26 mouse cellular contexts compared by ENCODE assay signal in the genomic region with DNA sequence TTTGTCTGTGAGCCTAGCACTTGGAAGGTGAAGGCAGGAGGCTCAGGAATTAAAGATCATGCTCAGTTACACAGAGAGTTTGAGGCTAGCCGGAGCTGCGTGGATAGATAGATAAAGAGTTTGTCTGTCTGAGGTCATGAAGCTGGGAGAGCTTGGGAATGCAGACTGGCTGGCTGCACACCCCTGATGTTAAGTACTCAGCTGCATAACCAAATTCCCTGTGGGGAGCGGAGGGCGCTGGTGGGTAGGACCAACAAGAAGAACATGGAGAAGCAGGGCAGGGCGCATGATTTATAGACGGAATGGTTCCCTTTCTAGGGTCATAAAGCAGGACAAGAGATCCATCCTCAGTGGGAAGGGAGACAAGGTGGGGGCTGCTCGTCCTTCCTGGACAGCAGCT. TPM values are rescaled to one million over a fixed set of nuclear protein-coding genes. Genes with fewer than 3 reads are reported as not detected.
DNase-seq lines count a peak whose midpoint lies in the region; ATAC-seq lines count a peak whose summit lies in the region.
"Had no signal": no experiment of that assay in that cellular context is flagged by ENCODE, and none has a peak within 500 bp of the region (broad histone marks: within the 10 kb centered on the region; RNA-seq: fewer than 3 reads in every experiment).

No protein-coding gene starts in this region.

- no peaks in the 10 kb centered on the region for H3K9me3 ChIP-seq in hindbrain, embryonic 13.5 days
- no peaks in the 10 kb centered on the region for H3K9me3 ChIP-seq in hindbrain, embryonic 12.5 days (replicated peaks)
- H3K9me3 ChIP-seq in kidney, embryonic 16.5 days (ENCODE audit: low read length), result no peaks in the 10 kb centered on the region
- H3K9me3 ChIP-seq: G1E had no signal

- ATAC-seq in hindbrain, embryonic 13.5 days (ENCODE audit: low FRiP score), result no peak
- ATAC-seq in hindbrain, embryonic 12.5 days (ENCODE audit: low FRiP score), result no peak
- no peak for ATAC-seq in kidney, embryonic 16.5 days (ENCODE audit: low FRiP score, low TSS enrichment)
- ATAC-seq: activated CD4-positive, CD25-positive, alpha-beta regulatory T cell, adult 4 months; CD4-positive, CD25-positive, alpha-beta regulatory T cell, adult 4 months; Patski had no signal

- DNase-seq in kidney, adult 9 months, result no peak
- DNase-seq in R1 (ENCODE audit: low read depth, low spot score) (peak; percentile 56), ZHBTc4 (ENCODE audit: low read depth, low spot score) (peak; percentile 69)
- no peak for DNase-seq in left cerebral cortex, adult 18-20 months (ENCODE audit: low spot score in 2 of 2)
- DNase-seq in c-Kit-positive CD71-positive TER-119-positive erythroid progenitor cells, embryonic 14.5 days (ENCODE audit: low spot score), result no peak
- DNase-seq: adrenal gland, adult 2 months; adrenal gland, adult 8-10 months; adrenal gland, postnatal 10 days; adrenal gland, postnatal 14 days; adrenal gland, postnatal 25 days; adrenal gland, postnatal 36 days; B cell, adult 2 months; cerebellum, adult 11 months; cerebellum, adult 11-12 months; cerebellum, adult 18-20 months; cerebellum, adult 8-10 months had no signal

- H3K4me1 ChIP-seq in hindbrain, embryonic 13.5 days (replicated peaks), result no peaks in the 10 kb centered on the region
- no peaks in the 10 kb centered on the region for H3K4me1 ChIP-seq in hindbrain, embryonic 12.5 days
- peaks cover 5% of the 10 kb centered on the region; the same call in 1 of the 2 replicates for H3K4me1 ChIP-seq in kidney, embryonic 16.5 days (ENCODE audit: insufficient read depth, low read length)

- H3K36me3 ChIP-seq in hindbrain, embryonic 13.5 days, result no peaks in the 10 kb centered on the region
- peaks cover 1% of the 10 kb centered on the region; the same call in 1 of the 2 replicates for H3K36me3 ChIP-seq in hindbrain, embryonic 12.5 days
- no peaks in the 10 kb centered on the region for H3K36me3 ChIP-seq in kidney, embryonic 16.5 days (ENCODE audit: insufficient read depth, low read length)

- whole genome bisulfite sequencing in hindbrain, embryonic 13.5 days, result 69% methylated on average over 7 of the region's 7 CpGs
- 62% methylated on average over 7 of the region's 7 CpGs for WGBS in hindbrain, embryonic 12.5 days
- 32% methylated on average over 7 of the region's 7 CpGs for WGBS in kidney, embryonic 16.5 days

- H3K27me3 ChIP-seq in hindbrain, embryonic 13.5 days, result peaks cover 15% of the 10 kb centered on the region; the same call in 1 of the 2 replicates
- H3K27me3 ChIP-seq in hindbrain, embryonic 12.5 days, result 0 out of 2 replicates have a peak, but pooled peaks cover 4% of the 10 kb centered on the region
- H3K27me3 ChIP-seq in kidney, embryonic 16.5 days (ENCODE audit: insufficient read depth, low read length), result no peaks in the 10 kb centered on the region
- H3K27me3 ChIP-seq: CH12.LX, Patski had no signal

- no peak overlapping the region for H3K27ac ChIP-seq in hindbrain, embryonic 13.5 days
- H3K27ac ChIP-seq in hindbrain, embryonic 12.5 days, result no peak overlapping the region
- no peak overlapping the region for H3K27ac ChIP-seq in kidney, embryonic 16.5 days (ENCODE audit: low read length)

- H3K4me3 ChIP-seq in hindbrain, embryonic 13.5 days, result no peak overlapping the region
- H3K4me3 ChIP-seq in hindbrain, embryonic 12.5 days, result no peak overlapping the region
- no peak overlapping the region for H3K4me3 ChIP-seq in kidney, embryonic 16.5 days (ENCODE audit: low read length)

- peak overlapping the region; percentile 51; the same call in 1 of the 2 replicates for H3K9ac ChIP-seq in hindbrain, embryonic 13.5 days
- no peak overlapping the region for H3K9ac ChIP-seq in hindbrain, embryonic 12.5 days
- 0 out of 2 replicates have a peak overlapping the region, but pooled peaks have one; percentile 18 for H3K9ac ChIP-seq in kidney, embryonic 16.5 days (replicated peaks; ENCODE audit: low read length)

- no peak overlapping the region for H3K4me2 ChIP-seq in hindbrain, embryonic 13.5 days
- H3K4me2 ChIP-seq in hindbrain, embryonic 12.5 days (replicated peaks), result no peak overlapping the region
- no peak overlapping the region for H3K4me2 ChIP-seq in kidney, embryonic 16.5 days (replicated peaks; ENCODE audit: low read depth, low read length)

RNA-seq across cellular contexts. Expression of a gene that starts 9.3 kb away (rescaled TPM):
- polyA plus RNA-seq in hindbrain, embryonic 13.5 days (2015; fragmentation: Nextera tagmentation; extraction: Ambion mirVana), result 16.2 and 16.6 TPM in 2 replicates
- 26.4 and 29.6 TPM in 2 replicates for polyA plus RNA-seq in hindbrain, embryonic 12.5 days (2016; fragmentation: Nextera tagmentation; extraction: Ambion mirVana)
- polyA plus RNA-seq in kidney, embryonic 16.5 days (2015; fragmentation: Nextera tagmentation; extraction: Ambion mirVana), result 3.1 and 3.7 TPM in 2 replicates
- total RNA-seq in left cerebral cortex, adult 18-20 months (2021), result 10 to 100 TPM; 16.9 to 17.3 TPM

RNA-seq across cellular contexts. Expression of a gene that starts 13.0 kb away (rescaled TPM):
- polyA plus RNA-seq in hindbrain, embryonic 13.5 days (2015; fragmentation: Nextera tagmentation; extraction: Ambion mirVana), result 576 and 608 TPM in 2 replicates
- polyA plus RNA-seq in hindbrain, embryonic 12.5 days (2016; fragmentation: Nextera tagmentation; extraction: Ambion mirVana), result 588 and 618 TPM in 2 replicates
- 746 and 795 TPM in 2 replicates for polyA plus RNA-seq in kidney, embryonic 16.5 days (2015; fragmentation: Nextera tagmentation; extraction: Ambion mirVana)
- 100 to 1,000 TPM; 585 to 613 TPM for total RNA-seq in left cerebral cortex, adult 18-20 months (2021)

RNA-seq across cellular contexts. Expression of a gene that starts 16.4 kb away (rescaled TPM):
- polyA plus RNA-seq in hindbrain, embryonic 13.5 days (2015; fragmentation: Nextera tagmentation; extraction: Ambion mirVana), result 0.86 TPM in 1 of 2 replicates, not detected in the other
- 0.34 TPM in 1 of 2 replicates, not detected in the other for polyA plus RNA-seq in hindbrain, embryonic 12.5 days (2016; fragmentation: Nextera tagmentation; extraction: Ambion mirVana)
- polyA plus RNA-seq in kidney, embryonic 16.5 days (2015; fragmentation: Nextera tagmentation; extraction: Ambion mirVana), result not detected in 2 replicates
- total RNA-seq in left cerebral cortex, adult 18-20 months (2021), result under 1 TPM in 1 of 2 experiments, not detected in 1; 0.77 TPM
- total RNA-seq: adrenal gland, adult 18-20 months; adrenal gland, adult 2 months; adrenal gland, adult 8-10 months; adrenal gland, postnatal 10 days; adrenal gland, postnatal 14 days; adrenal gland, postnatal 25 days; adrenal gland, postnatal 36 days; adrenal gland, postnatal 4 days had no signal
- polyA plus RNA-seq: adrenal gland, adult 2 months had no signal

RNA-seq across cellular contexts. Expression of a gene that starts 17.5 kb away (rescaled TPM):
- 3.9 and 4.2 TPM in 2 replicates for polyA plus RNA-seq in hindbrain, embryonic 13.5 days (2015; fragmentation: Nextera tagmentation; extraction: Ambion mirVana)
- polyA plus RNA-seq in hindbrain, embryonic 12.5 days (2016; fragmentation: Nextera tagmentation; extraction: Ambion mirVana), result 4.0 and 4.5 TPM in 2 replicates
- polyA plus RNA-seq in kidney, embryonic 16.5 days (2015; fragmentation: Nextera tagmentation; extraction: Ambion mirVana), result 5.1 and 5.3 TPM in 2 replicates
- total RNA-seq in left cerebral cortex, adult 18-20 months (2021), result 10 to 100 TPM; 13.1 to 14.2 TPM

RNA-seq across cellular contexts. Expression of a gene that starts 39.4 kb away (rescaled TPM):
- polyA plus RNA-seq in hindbrain, embryonic 13.5 days (2015; fragmentation: Nextera tagmentation; extraction: Ambion mirVana), result 14.6 and 16.5 TPM in 2 replicates
- polyA plus RNA-seq in hindbrain, embryonic 12.5 days (2016; fragmentation: Nextera tagmentation; extraction: Ambion mirVana), result 55.6 and 56.4 TPM in 2 replicates
- 71.8 and 75.6 TPM in 2 replicates for polyA plus RNA-seq in kidney, embryonic 16.5 days (2015; fragmentation: Nextera tagmentation; extraction: Ambion mirVana)
- total RNA-seq in left cerebral cortex, adult 18-20 months (2021), result under 1 TPM in 1 of 2 experiments, not detected in 1; 0.16 TPM

Comparison
In these comparisons a context has a peak if more than half of its experiments do, and no peak if none do; other contexts are left out.
1. DNase-seq: peak in R1 (single experiment) and ZHBTc4 (single experiment); none in kidney, adult 9 months (single experiment), left cerebral cortex, adult 18-20 months (0 of 2) and c-Kit-positive CD71-positive TER-119-positive erythroid progenitor cells, embryonic 14.5 days (single experiment).